Comparison of ENCODE assay signal across 15 mouse cellular contexts in genomic region chr6:48682271-48682670, GRCm38 (mm10). TPM values are rescaled to one million over a fixed set of nuclear protein-coding genes. Genes with fewer than 3 reads are reported as not detected.
DNase-seq lines count a peak whose midpoint lies in the region; ATAC-seq and TF ChIP-seq lines count a peak whose summit lies in the region.
"Had no signal": no experiment of that assay in that cellular context is flagged by ENCODE, and none has a peak within 500 bp of the region (broad histone marks: within the 10 kb centered on the region; RNA-seq: fewer than 3 reads in every experiment).

No protein-coding gene starts in this region.

- WGBS in neural tube, embryonic 15.5 days: 90% methylated on average over 4 of the region's 4 CpGs

- H3K4me1 ChIP-seq in neural tube, embryonic 15.5 days: no peaks in the 10 kb centered on the region
- H3K4me1 ChIP-seq: forebrain, embryonic 10.5 days; limb, embryonic 12.5 days had no signal

- ATAC-seq in neural tube, embryonic 15.5 days (ENCODE audit: low FRiP score): no peak

- H3K9ac ChIP-seq in neural tube, embryonic 15.5 days (replicated peaks): no peak overlapping the region
- H3K9ac ChIP-seq: limb, embryonic 12.5 days had no signal

- no peaks in the 10 kb centered on the region for H3K27me3 ChIP-seq in neural tube, embryonic 15.5 days (replicated peaks)
- H3K27me3 ChIP-seq: limb, embryonic 12.5 days had no signal

- no peak overlapping the region for H3K4me3 ChIP-seq in gastrocnemius, adult 2 months
- H3K4me3 ChIP-seq in neural tube, embryonic 15.5 days (replicated peaks): no peak overlapping the region
- H3K4me3 ChIP-seq: forebrain, embryonic 10.5 days; limb, embryonic 12.5 days had no signal

- no peak for TF ChIP-seq CTCF in gastrocnemius, adult 2 months (IDR thresholded peaks at IDR 0.05)

- intact Hi-C loops in gastrocnemius, adult 2 months (cut with DNase I): loop anchor here (10.0 kb wide), 1 partner anchor 63 kb away; the partner anchor contains the start of gene Gimap5

- no peaks in the 10 kb centered on the region for H3K9me3 ChIP-seq in neural tube, embryonic 15.5 days (replicated peaks)
- H3K9me3 ChIP-seq: forebrain, embryonic 10.5 days; limb, embryonic 12.5 days had no signal

- no peak overlapping the region for H3K4me2 ChIP-seq in neural tube, embryonic 15.5 days
- H3K4me2 ChIP-seq: limb, embryonic 12.5 days had no signal

- H3K27ac ChIP-seq in gastrocnemius, adult 2 months: peak overlapping the region; percentile 35; the same call in 1 of the 2 replicates
- no peak overlapping the region for H3K27ac ChIP-seq in neural tube, embryonic 15.5 days (replicated peaks)
- H3K27ac ChIP-seq: forebrain, embryonic 10.5 days; limb, embryonic 12.5 days had no signal

- no peaks in the 10 kb centered on the region for H3K36me3 ChIP-seq in neural tube, embryonic 15.5 days
- H3K36me3 ChIP-seq: forebrain, embryonic 10.5 days; limb, embryonic 12.5 days had no signal

- DNase-seq in gastrocnemius, adult 2 months: no peak
- DNase-seq in gastrocnemius, adult 8-10 months (ENCODE audit: low spot score in 2 of 2): no peak
- DNase-seq in layer of hippocampus, adult 9-11 months: peak; percentile 8
- DNase-seq in layer of hippocampus, postnatal 10 days (ENCODE audit: low spot score in 2 of 2): no peak
- peak; percentile 4 for DNase-seq in neural tube, embryonic 10.5 days (ENCODE audit: extremely low spot score, low spot score)
- peak; percentile 67 for DNase-seq in induced T-regulatory cell, adult 2 months (ENCODE audit: low read depth)
- DNase-seq: cerebellum, adult 18-20 months; lung, adult 18-20 months; midbrain, embryonic 14.5 days; thymus, postnatal 36 days had no signal

RNA-seq across cellular contexts. Expression of gene Gimap4, which starts 2.1 kb away (rescaled TPM):
- total RNA-seq in gastrocnemius, adult 2 months (2021): 1 to 10 TPM; 3.6 to 5.5 TPM
- 1 to 10 TPM; 2.5 to 4.5 (median 3.9) TPM for total RNA-seq in gastrocnemius, adult 8-10 months (2022)
- under 1 TPM; 0.58 to 0.71 TPM for total RNA-seq in layer of hippocampus, postnatal 10 days (2021)
- polyA plus RNA-seq in neural tube, embryonic 15.5 days (2015; fragmentation: Nextera tagmentation; extraction: Ambion mirVana): 1.4 and 4.9 TPM in 2 replicates

RNA-seq across cellular contexts. Expression of gene Gimap9, which starts 6.3 kb away (rescaled TPM):
- 1 to 10 TPM; 1.1 to 1.2 TPM for total RNA-seq in gastrocnemius, adult 2 months (2021)
- total RNA-seq in gastrocnemius, adult 8-10 months (2022): 1 to 10 TPM in 1 of 4 experiments, under 1 TPM in 3; 0.40 to 1.0 (median 0.62) TPM
- total RNA-seq in layer of hippocampus, postnatal 10 days (2021): 1 to 10 TPM; 1.0 to 1.4 TPM
- 1.9 and 11.8 TPM in 2 replicates for polyA plus RNA-seq in neural tube, embryonic 15.5 days (2015; fragmentation: Nextera tagmentation; extraction: Ambion mirVana)

RNA-seq across cellular contexts. Expression of gene Gimap6, which starts 25.8 kb away (rescaled TPM):
- 10 to 100 TPM in 1 of 2 experiments, 1 to 10 TPM in 1; 8.4 to 13.8 TPM for total RNA-seq in gastrocnemius, adult 2 months (2021)
- 1 to 10 TPM; 8.4 to 9.9 (median 9.1) TPM for total RNA-seq in gastrocnemius, adult 8-10 months (2022)
- total RNA-seq in layer of hippocampus, postnatal 10 days (2021): 1 to 10 TPM; 6.2 to 8.2 TPM
- 8.1 and 16.7 TPM in 2 replicates for polyA plus RNA-seq in neural tube, embryonic 15.5 days (2015; fragmentation: Nextera tagmentation; extraction: Ambion mirVana)

RNA-seq across cellular contexts. Expression of gene Gimap8, which starts 35.2 kb away (rescaled TPM):
- total RNA-seq in gastrocnemius, adult 2 months (2021): 1 to 10 TPM; 2.4 to 3.2 TPM
- total RNA-seq in gastrocnemius, adult 8-10 months (2022): 1 to 10 TPM; 1.3 to 2.0 (median 1.5) TPM
- 1 to 10 TPM; 1.5 to 1.7 TPM for total RNA-seq in layer of hippocampus, postnatal 10 days (2021)
- 0.73 and 1.4 TPM in 2 replicates for polyA plus RNA-seq in neural tube, embryonic 15.5 days (2015; fragmentation: Nextera tagmentation; extraction: Ambion mirVana)

RNA-seq across cellular contexts. Expression of gene Gm28053, which starts 36.1 kb away (rescaled TPM):
- total RNA-seq in gastrocnemius, adult 2 months (2021): under 1 TPM in 1 of 2 experiments, not detected in 1; 0.84 TPM
- total RNA-seq in gastrocnemius, adult 8-10 months (2022): 1 to 10 TPM in 3 of 4 experiments, not detected in 1; 1.2 to 2.4 (median 1.4) TPM
- total RNA-seq in layer of hippocampus, postnatal 10 days (2021): not detected
- polyA plus RNA-seq in neural tube, embryonic 15.5 days (2015; fragmentation: Nextera tagmentation; extraction: Ambion mirVana): 1.9 TPM in 1 of 2 replicates, not detected in the other
- total RNA-seq: ES-E14 had no signal
- polyA plus RNA-seq: embryonic facial prominence, embryonic 14.5 days; forebrain, embryonic 10.5 days had no signal

Comparison
In these comparisons a context has a peak if more than half of its experiments do, and no peak if none do; other contexts are left out.
1. DNase-seq: peak in layer of hippocampus, adult 9-11 months (single experiment), neural tube, embryonic 10.5 days (single experiment) and induced T-regulatory cell, adult 2 months (single experiment); none in gastrocnemius, adult 2 months (single experiment), gastrocnemius, adult 8-10 months (0 of 2) and layer of hippocampus, postnatal 10 days (0 of 2).